Mouse (Mus musculus): Measurements from ENCODE around the gene Pnp2.
"Not testable (repeated sequence)": the region's sequence is repeated elsewhere in the genome, so short reads cannot be mapped to it uniquely, and the experiment has no call there.

The Pnp2 gene

GRCm38 (mm10) chr14:50955942-50956508 is at the start of gene Pnp2:
TSS of gene Pnp2 (plus strand) at chr14:50955992.
- peak; percentile 76 to 84 for DNase-seq

- no peak for DNase-seq
Measured at GRCm38 (mm10) chr14:50908126-50908525, 47.7 kb upstream of the Pnp2 start.

GRCm38 (mm10) chr14:50911356-50911755 is 44.4 kb upstream of the Pnp2 start:
- DNase-seq = no peak

- DNase-seq = not testable (repeated sequence)
Measured at GRCm38 (mm10) chr14:50923437-50923836, 32.4 kb upstream of the Pnp2 start.

- peak; percentile 98 to 99 for DNase-seq
Measured at GRCm38 (mm10) chr14:50924281-50925064, 31.3 kb upstream of the Pnp2 start, which contains the start of the genes Osgep and Apex1. TSS of gene Osgep (minus strand) at chr14:50924893. TSS of gene Apex1 (plus strand) at chr14:50924968.

- DNase-seq = peak in 1 of 2 experiments; percentile 31
Measured at GRCm38 (mm10) chr14:50925111-50925920, 30.5 kb upstream of the Pnp2 start.

GRCm38 (mm10) chr14:50927366-50927765 is 28.4 kb upstream of the Pnp2 start:
- no peak for DNase-seq

GRCm38 (mm10) chr14:50929951-50930350 is 25.8 kb upstream of the Pnp2 start:
- no peak for DNase-seq

- DNase-seq = peak; percentile 78 to 84
Measured at GRCm38 (mm10) chr14:50930377-50930753, 25.4 kb upstream of the Pnp2 start.

- peak; percentile 99 to 100 for DNase-seq
Measured at GRCm38 (mm10) chr14:50930754-50931492, 24.9 kb upstream of the Pnp2 start, which contains the start of the genes Pip4p1 and Pnp. TSS of gene Pip4p1 (minus strand) at chr14:50930856. TSS of gene Pnp (plus strand) at chr14:50931082.

- DNase-seq = no peak
Measured at GRCm38 (mm10) chr14:50931493-50932020, 24.2 kb upstream of the Pnp2 start.

- DNase-seq = no peak
Measured at GRCm38 (mm10) chr14:50936649-50937048, 19.1 kb upstream of the Pnp2 start.

GRCm38 (mm10) chr14:50938119-50938908 is 17.5 kb upstream of the Pnp2 start:
- no peak for DNase-seq

- DNase-seq = no peak
Measured at GRCm38 (mm10) chr14:50938940-50939339, 16.9 kb upstream of the Pnp2 start.

GRCm38 (mm10) chr14:50943932-50944667 is 11.7 kb upstream of the Pnp2 start, which contains the start of gene Gm49342:
TSS of gene Gm49342 (plus strand) at chr14:50944517.
- peak; percentile 95 for DNase-seq

GRCm38 (mm10) chr14:50944668-50945033 is 11.1 kb upstream of the Pnp2 start:
- not testable (repeated sequence) for DNase-seq

- not testable (repeated sequence) for DNase-seq
Measured at GRCm38 (mm10) chr14:50945081-50945480, 10.7 kb upstream of the Pnp2 start.

GRCm38 (mm10) chr14:50945526-50945925 is 10.3 kb upstream of the Pnp2 start:
- not testable (repeated sequence) for DNase-seq

GRCm38 (mm10) chr14:50955487-50955886 is 305 bp upstream of the Pnp2 start:
- DNase-seq = no peak

GRCm38 (mm10) chr14:50956724-50957123 is 932 bp downstream of the Pnp2 start:
- peak in 1 of 2 experiments; percentile 16 for DNase-seq

Measured in cerebellum, postnatal 10 days (tissue).